Mouse (Mus musculus): ENCODE measurements at regions not wholly inside any gene's neighbourhood (a gene's known extent, or its start where the extent isn't known, plus 50 kb on each side); places are given as distances from the start of the nearest gene placed in this dataset.

- TF ChIP-seq CTCF (IDR thresholded peaks at IDR 0.05; ENCODE audit: borderline replicate concordance, extremely low read depth, insufficient read depth, insufficient read length) (peak; percentile 92), POLR2A (IDR thresholded peaks at IDR 0.05; ENCODE audit: borderline replicate concordance, extremely low read depth, insufficient read depth, insufficient read length, poor library complexity, severe bottlenecking) (no peak)
These were observed 1430.5 kb downstream of the Slc22a22 start for GRCm38 (mm10) chr15:56046679-56047532.
